Mouse (Mus musculus): ENCODE results near the gene Krt33b. TPM values are rescaled to one million over a fixed set of nuclear protein-coding genes. Genes with fewer than 3 reads are reported as not detected.

Gene Krt33b
- total and polyA plus RNA-seq, 2 experiments from 2014 or later = 0.25 TPM; not detected in 1

DNA sequence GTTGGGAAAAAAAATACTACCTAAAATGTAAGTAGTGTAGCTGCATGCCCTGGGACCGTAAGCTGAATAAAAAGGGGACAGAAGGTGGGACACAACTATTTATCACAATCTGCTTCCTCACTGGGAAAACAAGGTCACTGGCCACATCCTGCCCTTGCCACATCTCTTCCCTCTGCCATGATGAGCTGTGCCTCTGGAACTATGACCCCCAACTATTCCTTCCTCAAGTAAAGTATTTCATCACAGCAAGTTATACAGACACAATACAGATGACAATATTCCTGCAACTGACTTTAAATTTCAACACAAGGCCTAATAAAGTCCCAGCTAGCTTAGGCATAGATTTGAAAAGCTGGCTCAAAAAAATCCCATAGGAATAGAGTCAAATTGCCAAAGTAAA lies 10.2 kb downstream of the Krt33b start:
- Histone ChIP-seq H3K27me3 (ENCODE audit: insufficient read depth, low read length) (no peaks in the 10 kb centered on the region), H3K4me1 (ENCODE audit: insufficient read depth, low read length) (no peaks in the 10 kb centered on the region), H3K9ac (replicated peaks; ENCODE audit: low read length, poor library complexity, severe bottlenecking) (no peak overlapping the region), H3K4me3 (ENCODE audit: low read depth, low read length) (no peak overlapping the region), H3K27ac (ENCODE audit: low read depth, low read length) (no peak overlapping the region), H3K36me3 (ENCODE audit: insufficient read depth, low read length) (no peaks in the 10 kb centered on the region), H3K9me3 (ENCODE audit: low read length) (no peaks in the 10 kb centered on the region), H3K4me2 (ENCODE audit: low read depth, low read length, poor library complexity, severe bottlenecking) (no peak overlapping the region)
- no peak for TF ChIP-seq CTCF (IDR thresholded peaks at IDR 0.05)
- no peak for DNase-seq (ENCODE audit: low spot score)
- ATAC-seq (ENCODE audit: low FRiP score) = no peak
- WGBS = 87% methylated on average over 1 of the region's 1 CpGs

DNA sequence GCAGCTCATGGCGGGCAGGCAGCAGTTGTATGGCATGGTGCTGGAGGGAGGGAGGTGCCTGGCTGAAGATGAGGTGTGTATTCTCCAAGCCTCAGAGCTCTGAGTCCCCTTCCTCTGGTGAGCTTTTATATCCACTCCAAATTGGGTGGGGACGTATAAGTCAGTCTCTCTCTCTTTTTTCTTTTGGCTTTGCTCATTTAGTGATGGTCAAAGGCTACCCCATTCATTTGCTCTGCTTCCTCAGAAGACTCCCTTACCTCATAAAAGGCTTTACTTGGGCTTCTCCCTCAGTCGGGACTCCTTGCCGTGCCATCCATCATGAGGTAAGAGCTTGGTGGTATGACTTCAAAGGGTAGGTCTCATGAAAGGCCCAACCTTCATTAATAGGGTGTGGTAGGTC lies 13.6 kb downstream of the Krt33b start, which contains the start of gene Krt33a:
Gene Krt33a, minus strand, starts transcription at position 101 of the 400 bp plus-strand sequence.
- no peaks in the 10 kb centered on the region for H3K36me3 ChIP-seq (ENCODE audit: insufficient read depth, low read length)
- no peak within 1 kb of the TSS for H3K9ac ChIP-seq (replicated peaks; ENCODE audit: low read length, poor library complexity, severe bottlenecking)
- no peak for TF ChIP-seq CTCF (IDR thresholded peaks at IDR 0.05)
- no peaks in the 10 kb centered on the region for H3K4me1 ChIP-seq (ENCODE audit: insufficient read depth, low read length)
- no peak within 1 kb of the TSS for H3K4me2 ChIP-seq (ENCODE audit: low read depth, low read length, poor library complexity, severe bottlenecking)
- H3K4me3 ChIP-seq (ENCODE audit: low read depth, low read length) = no peak within 1 kb of the TSS
- H3K27ac ChIP-seq (ENCODE audit: low read depth, low read length) = no peak within 1 kb of the TSS
- 94% methylated on average over 4 of the region's 4 CpGs for WGBS
- no peaks in the 10 kb centered on the region for H3K9me3 ChIP-seq (ENCODE audit: low read length)
- DNase-seq (ENCODE audit: low spot score) = no peak
- ATAC-seq (ENCODE audit: low FRiP score) = no peak
- no peaks in the 10 kb centered on the region for H3K27me3 ChIP-seq (ENCODE audit: insufficient read depth, low read length)

DNA sequence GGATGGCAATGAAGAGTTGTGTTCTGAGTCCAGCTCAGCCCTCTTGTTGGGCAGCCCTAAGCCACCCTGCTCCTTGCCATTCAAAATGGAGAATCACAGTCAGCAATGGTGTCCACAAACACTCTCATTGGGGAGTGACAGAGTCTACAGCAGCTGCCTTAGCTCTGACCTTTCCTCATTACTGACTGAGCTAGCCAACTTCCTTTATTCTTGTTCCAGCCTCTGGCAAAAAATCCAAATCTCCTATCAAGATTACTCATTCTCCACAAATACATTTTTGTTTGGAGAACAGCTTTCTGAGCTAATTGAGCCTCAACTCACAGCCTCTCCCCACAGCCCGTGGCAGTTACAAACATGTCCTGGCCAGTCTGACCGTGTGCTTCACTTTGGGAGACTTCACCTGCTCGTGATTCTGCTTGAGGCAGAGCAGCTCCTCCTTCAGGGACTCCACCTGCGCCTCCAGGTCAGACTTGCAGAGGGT lies 15.9 kb downstream of the Krt33b start:
- Histone ChIP-seq H3K4me3 (ENCODE audit: low read depth, low read length) (no peak overlapping the region), H3K4me1 (ENCODE audit: insufficient read depth, low read length) (no peaks in the 10 kb centered on the region), H3K27me3 (ENCODE audit: insufficient read depth, low read length) (no peaks in the 10 kb centered on the region), H3K36me3 (ENCODE audit: insufficient read depth, low read length) (no peaks in the 10 kb centered on the region), H3K27ac (ENCODE audit: low read depth, low read length) (no peak overlapping the region), H3K9ac (replicated peaks; ENCODE audit: low read length, poor library complexity, severe bottlenecking) (no peak overlapping the region), H3K4me2 (ENCODE audit: low read depth, low read length, poor library complexity, severe bottlenecking) (no peak overlapping the region), H3K9me3 (ENCODE audit: low read length) (no peaks in the 10 kb centered on the region)
- TF ChIP-seq CTCF (IDR thresholded peaks at IDR 0.05) = no peak
- no peak for ATAC-seq (ENCODE audit: low FRiP score)
- no peak for DNase-seq (ENCODE audit: low spot score)
- WGBS = 79% methylated on average over 4 of the region's 4 CpGs

DNA sequence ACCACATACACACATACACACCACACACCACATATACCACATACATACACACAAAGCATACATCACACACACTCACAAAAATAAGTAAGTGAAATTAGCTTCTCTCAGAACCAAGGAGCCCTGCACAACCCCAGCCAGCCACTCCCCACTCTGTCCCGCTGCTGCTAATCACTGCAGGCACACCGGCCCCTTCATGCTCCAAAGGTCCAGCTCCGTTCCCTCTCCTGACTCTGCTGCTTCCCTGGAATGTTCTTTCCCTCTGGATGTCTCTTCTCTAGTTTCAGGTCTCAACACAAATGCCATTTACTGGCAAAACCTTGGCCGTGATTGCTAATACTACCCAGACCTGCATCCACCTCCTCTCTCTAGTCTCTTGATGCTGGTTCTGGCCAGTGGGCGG lies 19.0 kb downstream of the Krt33b start:
- Histone ChIP-seq H3K9me3 (ENCODE audit: low read length) (no peaks in the 10 kb centered on the region), H3K27ac (ENCODE audit: low read depth, low read length) (no peak overlapping the region), H3K9ac (replicated peaks; ENCODE audit: low read length, poor library complexity, severe bottlenecking) (no peak overlapping the region), H3K4me1 (ENCODE audit: insufficient read depth, low read length) (no peaks in the 10 kb centered on the region), H3K4me2 (ENCODE audit: low read depth, low read length, poor library complexity, severe bottlenecking) (no peak overlapping the region), H3K4me3 (ENCODE audit: low read depth, low read length) (no peak overlapping the region), H3K27me3 (ENCODE audit: insufficient read depth, low read length) (no peaks in the 10 kb centered on the region), H3K36me3 (ENCODE audit: insufficient read depth, low read length) (no peaks in the 10 kb centered on the region)
- DNase-seq (ENCODE audit: low spot score) (no peak), ATAC-seq (ENCODE audit: low FRiP score) (no peak)
- no peak for TF ChIP-seq CTCF (IDR thresholded peaks at IDR 0.05)
- 81% methylated on average over 5 of the region's 5 CpGs for WGBS

DNA sequence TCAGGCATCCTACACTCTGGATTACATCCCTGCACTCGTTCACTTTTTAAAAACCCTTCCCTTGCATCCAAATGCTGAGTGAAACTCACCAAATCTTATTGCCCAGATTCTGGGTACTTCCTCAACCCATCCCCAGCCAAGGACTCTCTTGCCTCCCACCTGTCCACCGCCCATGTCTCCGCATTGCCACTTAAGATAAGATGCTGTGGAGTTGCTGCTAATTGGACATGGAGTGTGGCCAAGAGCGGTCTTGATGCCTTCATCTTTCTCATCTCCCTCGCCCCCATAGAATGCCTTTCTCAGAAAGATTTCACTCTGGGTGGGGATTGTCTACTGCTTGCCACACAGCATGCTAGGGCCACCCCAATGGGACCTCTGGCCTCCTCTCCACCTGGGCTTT lies 21.3 kb downstream of the Krt33b start:
- TF ChIP-seq CTCF (IDR thresholded peaks at IDR 0.05) = no peak
- H3K4me1 ChIP-seq (ENCODE audit: insufficient read depth, low read length) = no peaks in the 10 kb centered on the region
- no peak overlapping the region for H3K9ac ChIP-seq (replicated peaks; ENCODE audit: low read length, poor library complexity, severe bottlenecking)
- DNase-seq (ENCODE audit: low spot score) (no peak), ATAC-seq (ENCODE audit: low FRiP score) (no peak)
- no peak overlapping the region for H3K4me2 ChIP-seq (ENCODE audit: low read depth, low read length, poor library complexity, severe bottlenecking)
- H3K4me3 ChIP-seq (ENCODE audit: low read depth, low read length) = no peak overlapping the region
- H3K36me3 ChIP-seq (ENCODE audit: insufficient read depth, low read length) = no peaks in the 10 kb centered on the region
- WGBS = 91% methylated on average over 5 of the region's 5 CpGs
- H3K27ac ChIP-seq (ENCODE audit: low read depth, low read length) = no peak overlapping the region
- no peaks in the 10 kb centered on the region for H3K9me3 ChIP-seq (ENCODE audit: low read length)
- no peaks in the 10 kb centered on the region for H3K27me3 ChIP-seq (ENCODE audit: insufficient read depth, low read length)

GRCm38 (mm10) chr11:100006624-100007023 lies 23.0 kb downstream of the Krt33b start:
- H3K4me1 ChIP-seq (ENCODE audit: insufficient read depth, low read length) = no peaks in the 10 kb centered on the region
- ATAC-seq (ENCODE audit: low FRiP score) (no peak), DNase-seq (ENCODE audit: low spot score) (no peak)
- H3K4me2 ChIP-seq (ENCODE audit: low read depth, low read length, poor library complexity, severe bottlenecking) = no peak overlapping the region
- H3K4me3 ChIP-seq (ENCODE audit: low read depth, low read length) = no peak overlapping the region
- no peak overlapping the region for H3K27ac ChIP-seq (ENCODE audit: low read depth, low read length)
- 60% methylated on average over 3 of the region's 3 CpGs for WGBS
- TF ChIP-seq CTCF (IDR thresholded peaks at IDR 0.05) = peak; percentile 53
- H3K27me3 ChIP-seq (ENCODE audit: insufficient read depth, low read length) = no peaks in the 10 kb centered on the region
- no peaks in the 10 kb centered on the region for H3K36me3 ChIP-seq (ENCODE audit: insufficient read depth, low read length)
- no peaks in the 10 kb centered on the region for H3K9me3 ChIP-seq (ENCODE audit: low read length)
- no peak overlapping the region for H3K9ac ChIP-seq (replicated peaks; ENCODE audit: low read length, poor library complexity, severe bottlenecking)

All from midbrain, postnatal 0 days (tissue).